Mouse (Mus musculus) heart, adult 9 months (tissue): ENCODE results near the gene Etv5.
A peak's percentile ranks its signal among the peaks of the same experiment; 100 is the strongest.

Source experiments
- DNase-seq, 2 experiments: peaks; one replicate each; pipeline ENCODE4 v3.0.0; 2022; ENCODE audit warnings: low spot score in 2 of 2

The Etv5 gene

DNA sequence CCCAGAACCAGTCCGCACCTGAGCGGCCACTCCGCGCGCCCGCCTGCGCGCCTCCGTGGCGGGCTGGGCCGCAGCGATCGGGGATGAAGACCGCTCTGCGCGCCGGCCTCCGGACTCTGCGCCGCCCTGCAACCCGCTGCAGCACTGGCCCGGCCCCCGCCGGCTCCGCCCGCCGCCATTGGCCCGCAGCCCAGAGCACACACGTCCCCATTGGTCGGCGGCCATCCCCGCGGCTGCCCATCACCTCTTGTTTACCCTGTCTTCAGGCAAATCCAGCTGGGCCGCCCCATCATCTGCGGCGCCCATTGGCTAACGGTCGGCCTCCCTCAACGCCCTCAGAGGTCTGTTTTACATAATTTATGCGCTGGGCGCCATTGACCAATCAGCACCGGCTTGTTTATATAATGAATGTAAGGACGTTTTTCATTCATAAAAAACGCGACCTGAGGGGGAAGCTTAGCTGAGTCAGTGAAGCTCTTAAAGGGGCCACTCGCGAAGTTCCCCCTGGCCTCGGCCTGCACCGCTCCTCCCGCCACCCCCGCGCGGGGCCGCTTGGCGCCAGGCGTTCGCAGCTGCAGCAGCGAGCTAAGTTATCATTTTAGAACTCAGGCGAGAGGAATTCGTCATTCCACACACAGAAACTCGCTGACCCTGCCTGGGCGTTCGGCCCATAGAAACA, at the start of gene Etv5:
Gene Etv5 (minus strand): TSS at position 221 of the 679 bp plus-strand sequence.
- peak; percentile 100 for DNase-seq

DNA sequence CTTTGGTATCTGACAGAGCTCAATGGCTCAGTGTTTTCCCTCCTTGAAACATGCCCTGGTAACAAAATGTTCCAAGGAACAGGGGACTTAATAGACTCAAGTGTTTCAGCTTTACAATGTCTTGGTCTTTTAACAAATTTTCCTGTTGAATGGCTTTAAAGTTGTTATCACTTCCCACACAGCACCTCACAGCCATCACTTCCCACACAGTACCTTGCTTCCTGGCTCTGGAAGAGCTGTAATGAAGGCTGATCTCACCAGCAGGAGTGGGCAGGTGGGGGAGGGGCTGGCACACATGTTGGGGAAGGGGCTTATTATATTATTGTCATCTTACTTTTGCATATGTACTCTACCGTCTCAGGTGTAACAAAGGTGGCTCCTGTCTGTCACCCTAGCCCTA, 44.4 kb upstream of the Etv5 start:
- DNase-seq = no peak

DNA sequence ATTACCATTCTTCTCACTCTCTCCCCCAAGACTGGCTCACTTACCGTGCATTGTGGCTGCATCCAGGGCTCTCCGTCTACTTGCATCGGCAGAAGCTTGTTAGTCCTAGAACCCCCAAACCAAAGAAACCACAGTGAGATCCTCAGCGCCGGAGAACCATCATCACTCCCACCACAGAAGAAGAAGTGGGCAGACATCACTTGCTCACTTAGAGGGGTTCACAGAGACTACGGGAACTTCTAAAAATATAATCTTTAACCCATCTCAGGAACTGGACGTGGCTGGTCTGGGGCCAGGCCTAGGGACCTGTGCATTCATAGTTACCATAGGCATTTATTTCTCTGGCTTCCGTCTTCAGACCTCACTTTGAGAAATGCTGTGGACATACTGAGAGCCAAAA, 39.8 kb upstream of the Etv5 start:
- no peak for DNase-seq

DNA sequence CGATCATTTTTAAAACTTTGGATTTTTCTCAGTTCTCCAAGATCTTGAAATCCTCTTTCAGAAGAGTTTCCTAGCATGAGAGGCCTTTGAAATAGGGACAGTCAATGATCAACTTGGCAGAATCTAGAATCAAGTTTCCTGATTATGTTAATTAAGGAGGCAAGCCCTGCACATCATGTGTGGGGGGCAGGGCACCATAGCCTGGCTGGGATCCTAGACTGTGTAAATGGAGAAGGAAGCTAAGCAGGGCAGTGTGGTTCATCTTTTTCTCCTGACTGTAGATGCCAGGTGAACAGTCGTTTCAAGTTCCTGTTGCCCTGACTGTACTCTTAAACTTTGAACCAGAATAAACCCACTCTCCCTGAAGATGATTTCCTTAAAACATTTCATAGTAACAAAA, 32.2 kb upstream of the Etv5 start:
- DNase-seq = no peak

DNA sequence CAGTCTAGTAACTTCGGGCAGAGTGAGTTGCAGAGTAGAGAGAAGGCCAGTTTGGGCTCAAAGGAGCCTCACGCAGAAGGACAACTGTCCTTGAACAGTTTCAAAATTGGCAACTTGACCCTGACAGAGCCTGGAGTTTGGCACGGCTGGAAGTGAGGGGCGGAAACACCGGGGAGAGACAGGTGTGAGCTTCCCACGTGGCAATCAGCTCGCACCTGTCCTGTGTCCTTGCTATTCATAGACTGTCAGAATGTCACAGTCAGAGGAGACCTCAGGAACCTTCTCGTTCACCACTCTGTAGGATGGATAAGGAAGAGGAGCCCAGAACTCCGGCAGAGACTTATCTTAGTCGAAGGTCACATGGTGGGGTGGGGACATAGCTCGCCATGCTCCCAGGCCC, 29.9 kb upstream of the Etv5 start:
- DNase-seq = no peak

DNA sequence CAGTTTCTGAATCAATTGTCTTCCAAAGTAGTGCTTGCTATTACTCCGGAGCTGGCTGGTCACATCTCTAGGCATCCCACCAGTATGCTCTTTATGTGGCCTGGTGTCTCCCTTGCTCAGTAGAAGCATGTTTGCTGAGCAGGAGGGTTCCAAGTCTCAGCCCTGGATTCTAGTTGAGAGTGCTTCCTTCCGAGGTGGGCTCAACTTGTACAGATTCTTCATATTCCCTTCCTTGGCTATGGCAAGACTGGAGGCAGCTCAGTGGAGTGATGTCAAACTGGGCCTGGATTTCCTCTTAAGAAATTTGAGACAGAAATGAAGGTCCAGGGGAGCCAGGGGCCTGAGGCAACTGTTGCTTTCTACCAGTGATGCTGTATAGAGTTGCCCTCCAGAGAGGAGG, 27.6 kb upstream of the Etv5 start:
- DNase-seq = no peak

DNA sequence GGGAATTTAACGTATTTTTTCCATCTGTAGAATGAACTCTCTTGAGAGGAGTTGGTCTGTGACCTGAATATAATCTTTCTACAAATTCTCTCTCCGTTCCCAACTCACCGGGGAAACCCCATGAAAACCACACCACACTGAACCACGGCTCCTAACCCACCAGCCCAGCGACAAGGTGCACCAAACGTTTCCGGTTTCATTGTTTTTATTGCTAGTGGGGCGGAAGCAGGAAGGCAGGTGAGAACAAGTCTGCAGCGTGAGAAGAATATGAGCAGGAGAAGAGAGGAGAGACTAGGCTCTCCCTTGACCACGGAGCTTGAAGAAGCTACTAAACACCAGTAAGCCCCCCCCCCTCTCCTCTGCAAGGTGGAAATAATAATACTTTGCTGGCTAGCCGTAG, 26.9 kb upstream of the Etv5 start:
- no peak for DNase-seq

DNA sequence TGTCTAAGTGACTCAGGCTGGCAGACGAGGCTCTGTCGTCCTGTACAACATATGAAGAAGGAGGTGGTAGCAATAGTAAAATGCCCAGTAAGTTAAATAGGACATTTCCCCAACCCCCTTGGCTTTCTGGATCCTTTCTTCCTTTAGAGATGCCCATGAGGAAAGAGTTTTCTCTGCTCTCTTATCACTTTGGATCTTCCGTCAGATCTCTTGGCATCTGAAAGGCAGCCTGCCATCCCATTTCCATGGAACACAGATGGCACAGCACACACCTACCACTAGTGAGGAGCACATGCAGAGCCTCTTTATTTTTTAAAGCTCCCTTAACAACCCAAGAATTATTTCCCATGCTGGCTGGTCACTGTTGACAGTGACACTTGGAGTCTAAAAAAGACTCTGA, 22.7 kb upstream of the Etv5 start:
- DNase-seq = no peak

DNA sequence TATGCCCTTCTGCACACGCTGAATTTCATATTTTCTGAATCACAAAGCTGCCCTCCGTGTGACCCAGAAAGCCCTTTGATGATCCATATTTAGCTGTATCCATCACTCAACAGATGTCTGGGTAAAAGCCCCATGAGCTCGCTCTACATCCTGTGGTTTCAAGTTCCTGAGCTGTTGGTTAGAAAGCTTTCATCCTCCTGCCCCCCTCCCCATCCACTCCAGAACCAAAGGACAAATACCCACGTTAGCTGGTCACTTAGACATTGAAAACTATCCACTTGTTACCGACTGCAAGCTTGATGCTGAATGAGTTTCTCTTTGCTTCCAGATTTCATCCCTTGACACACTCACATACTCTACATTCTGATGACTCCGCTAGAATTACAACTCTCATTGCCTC, 22.2 kb upstream of the Etv5 start:
- no peak for DNase-seq

DNA sequence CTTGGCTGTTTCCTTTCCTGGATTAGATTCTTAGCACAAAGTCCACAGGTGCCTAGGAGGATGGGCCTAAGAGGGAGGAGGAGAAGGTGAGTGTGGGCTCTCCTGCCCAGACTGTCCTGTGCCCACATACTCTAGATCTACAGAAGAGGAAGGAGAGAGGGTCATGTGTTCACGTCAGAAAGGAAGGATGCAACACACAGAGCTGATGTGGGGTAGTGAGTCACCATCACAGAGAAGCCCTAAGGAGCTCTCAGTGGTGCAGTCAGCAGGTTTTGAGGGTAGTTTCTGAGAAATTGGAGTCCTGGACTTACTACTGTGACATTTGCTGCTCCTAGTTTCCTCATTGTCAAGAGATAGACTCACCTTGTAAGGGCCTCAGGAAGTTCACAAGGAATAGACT, 21.4 kb upstream of the Etv5 start:
- no peak for DNase-seq

DNA sequence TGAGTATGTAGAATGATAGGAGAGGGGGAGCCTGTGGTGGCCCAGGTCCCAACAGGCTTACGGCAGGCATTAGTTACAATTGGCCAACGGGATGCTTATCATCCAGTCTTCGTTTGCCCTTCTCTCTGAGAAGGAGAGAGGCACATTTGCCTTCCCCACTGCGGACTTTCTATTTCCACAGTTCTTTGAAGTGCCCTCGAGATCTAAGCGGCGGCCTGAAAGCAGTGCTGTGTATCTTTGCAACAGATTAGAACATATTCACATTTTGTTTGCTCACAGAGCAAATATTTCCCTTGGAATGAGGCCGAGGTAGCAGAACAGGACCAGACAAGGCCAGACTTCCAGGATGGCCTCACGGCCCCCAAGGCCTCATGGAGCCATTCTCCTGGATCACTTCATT, 12.6 kb upstream of the Etv5 start:
- DNase-seq = no peak

DNA sequence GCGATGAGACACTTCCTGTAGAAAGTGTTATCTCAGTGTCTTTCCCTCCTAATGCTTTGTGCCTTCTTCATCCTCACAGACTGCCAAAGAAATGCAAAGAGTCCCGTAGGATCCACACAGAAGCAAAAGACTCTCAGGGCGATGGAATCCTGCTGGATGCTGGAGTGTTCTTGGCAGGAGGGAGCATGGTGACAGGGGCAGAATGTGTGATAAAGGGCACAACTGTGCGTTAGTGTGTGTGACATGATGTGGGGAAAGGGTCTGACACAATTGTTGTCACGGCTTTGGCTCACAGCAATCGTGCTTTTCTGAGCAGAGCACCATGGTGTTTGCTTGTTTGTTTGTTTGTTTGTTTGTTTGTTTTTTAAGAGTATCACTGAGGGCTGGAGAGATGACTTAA, 8.6 kb upstream of the Etv5 start:
- no peak for DNase-seq

DNA sequence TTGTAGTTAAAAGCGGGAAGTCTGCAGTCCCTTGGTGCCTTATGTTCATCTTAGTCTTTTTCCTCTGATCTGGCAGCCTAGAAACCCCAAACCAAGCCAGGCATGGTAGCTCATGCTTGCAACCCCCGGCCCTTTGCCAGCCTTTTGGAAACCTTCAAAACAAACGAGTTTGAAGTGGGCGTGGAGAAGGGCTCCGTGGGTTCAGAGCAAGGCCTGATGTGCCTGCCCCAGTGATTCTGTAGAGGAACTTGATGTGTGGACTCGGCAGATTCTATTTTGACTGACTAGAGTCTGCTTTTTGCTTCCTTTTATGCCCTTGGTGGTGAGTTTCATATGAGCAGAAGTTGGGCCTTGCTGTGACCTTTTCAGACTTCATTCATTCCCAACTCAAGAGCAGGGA, 5.3 kb upstream of the Etv5 start:
- DNase-seq = peak; percentile 14 to 54

DNA sequence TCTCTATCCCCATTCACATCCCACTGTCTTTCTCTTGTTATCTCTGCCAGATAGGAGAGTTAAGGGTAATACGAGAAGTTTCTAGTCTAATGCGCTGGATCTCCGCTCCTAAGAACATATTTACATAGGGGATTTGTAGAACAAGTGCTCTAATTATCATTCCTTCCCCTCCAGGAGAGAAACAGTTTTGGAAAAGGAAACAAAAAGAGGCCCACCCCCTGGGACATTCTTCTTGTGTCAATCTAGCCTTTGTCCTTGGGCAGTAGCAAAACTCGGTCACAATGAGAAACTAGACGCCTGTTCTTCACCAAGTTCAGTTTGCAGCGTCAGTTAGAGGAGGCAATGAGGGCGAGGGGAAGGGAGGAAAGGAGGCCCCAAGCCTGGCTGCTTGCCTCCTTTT, 2.7 kb upstream of the Etv5 start:
- DNase-seq = no peak

DNA sequence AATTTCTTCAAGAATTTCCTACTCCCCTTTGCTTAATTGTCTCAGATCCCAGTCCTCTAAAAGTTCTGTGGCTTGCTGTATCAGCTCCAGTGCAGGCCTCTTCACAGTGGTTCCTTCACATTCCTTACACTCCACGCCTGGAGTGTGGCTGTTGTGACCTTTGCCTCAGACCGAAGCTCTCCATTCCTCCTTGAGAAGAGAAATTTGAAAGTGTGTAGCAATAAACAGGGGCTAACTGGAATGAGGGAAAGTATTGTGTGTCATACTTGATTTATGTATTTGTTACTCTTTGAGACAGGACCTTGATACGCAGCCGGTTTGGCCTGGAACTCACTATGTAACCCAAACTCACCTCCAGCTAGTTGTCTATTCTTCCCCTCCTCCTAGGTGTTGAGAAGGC, 1.8 kb upstream of the Etv5 start:
- DNase-seq = no peak

DNA sequence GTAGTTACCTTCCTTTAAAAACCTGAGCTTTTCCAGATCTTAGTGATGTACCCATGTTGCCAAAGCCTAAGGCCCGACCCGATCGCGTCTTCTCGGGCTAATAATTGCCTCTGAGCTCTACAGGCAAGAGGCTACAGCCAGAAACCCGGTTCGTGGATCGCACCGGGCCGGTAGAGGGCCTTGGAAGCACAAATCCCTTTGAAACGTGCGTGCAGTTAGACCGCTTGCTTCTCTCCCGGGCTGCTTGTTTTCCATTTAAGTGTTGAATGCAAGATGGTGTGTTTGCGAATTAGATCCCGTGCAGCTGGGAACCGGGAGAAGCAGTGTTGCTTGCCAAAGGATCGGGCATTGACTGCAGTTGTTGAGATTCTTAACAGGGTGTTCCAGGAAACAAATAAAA, 750 bp upstream of the Etv5 start:
- peak; percentile 56 to 60 for DNase-seq

DNA sequence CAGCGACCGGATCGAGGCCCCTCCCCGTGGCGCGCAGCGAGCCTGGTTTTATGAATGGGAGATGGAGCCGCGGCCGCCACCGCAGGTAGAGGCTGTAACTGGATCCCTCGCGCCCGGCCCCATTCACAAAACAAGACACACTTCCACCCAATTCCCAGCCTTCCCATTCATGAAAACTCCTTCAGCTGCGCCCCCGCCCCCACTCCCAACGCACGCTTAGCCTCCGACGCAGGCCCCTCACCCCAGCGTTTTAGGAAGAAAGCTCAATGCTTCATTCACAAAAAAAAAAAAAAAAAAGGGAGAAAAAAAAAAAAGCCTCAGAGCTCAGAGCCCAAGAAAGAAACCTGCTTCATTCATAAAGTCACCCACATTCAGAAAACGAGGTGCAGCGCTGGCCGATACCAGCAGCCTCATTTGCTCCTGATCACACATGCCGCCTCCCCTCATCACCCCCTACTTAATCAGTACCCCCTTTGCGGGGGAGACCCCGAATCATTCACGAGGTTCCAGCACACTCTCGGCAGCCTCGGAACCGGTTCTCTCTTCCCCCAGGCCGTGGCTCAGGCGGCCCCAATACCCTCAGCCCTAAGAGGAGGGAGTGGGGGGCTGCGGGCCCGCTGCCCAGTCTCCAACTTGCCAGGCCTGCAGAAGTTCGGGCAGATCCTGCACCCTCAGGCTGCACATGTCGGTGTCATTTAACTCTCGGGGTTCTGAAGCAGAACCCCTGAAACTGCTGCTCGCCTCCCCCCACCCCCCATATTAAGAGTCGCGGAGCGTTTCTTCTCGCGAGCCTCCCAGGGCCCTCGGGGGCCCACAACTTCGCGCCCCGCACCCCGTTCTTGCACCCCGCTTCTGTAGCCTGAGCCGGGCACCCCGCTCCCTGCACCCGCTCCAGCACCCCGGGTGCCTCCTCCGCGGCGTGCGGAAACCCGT, 812 bp downstream of the Etv5 start:
- DNase-seq = peak; percentile 29 to 34

DNA sequence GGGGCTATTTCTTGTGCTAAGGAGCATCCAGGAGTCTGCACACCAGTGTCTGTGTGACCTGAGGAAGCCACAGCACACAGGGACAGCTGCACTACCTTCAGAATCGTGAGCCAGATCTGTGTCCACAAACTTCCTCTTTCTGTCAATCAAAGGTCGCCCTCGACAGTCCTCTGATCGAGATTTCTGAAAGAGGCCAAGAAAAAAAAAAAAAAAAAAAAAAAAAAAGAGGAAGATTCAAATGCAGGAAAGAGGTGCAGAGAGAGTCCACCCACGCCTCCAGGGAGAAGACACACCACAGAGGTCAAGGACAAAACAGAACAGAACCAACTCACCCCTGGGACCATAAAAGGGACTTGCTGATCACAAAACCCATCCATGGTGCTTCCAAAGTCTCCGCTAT, 3.4 kb downstream of the Etv5 start:
- no peak for DNase-seq

DNA sequence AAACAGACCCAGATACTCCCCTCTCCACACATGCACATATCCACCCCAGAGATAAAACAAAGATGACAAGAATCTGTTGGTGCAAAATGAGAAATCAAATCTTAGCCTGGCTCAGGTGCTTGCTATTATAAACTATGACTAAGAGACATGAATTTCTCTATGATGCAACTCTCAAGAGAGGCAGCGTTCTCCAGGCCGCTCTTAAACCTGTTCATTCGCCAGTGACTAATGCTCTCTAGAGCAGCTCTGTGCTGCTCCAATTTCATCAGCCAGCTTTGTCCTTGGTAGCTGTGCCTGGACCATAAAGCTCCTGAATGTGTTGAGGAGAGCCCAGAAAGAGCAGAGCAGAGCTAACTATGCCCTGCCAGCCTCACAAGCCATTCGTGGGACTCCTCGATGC, 5.0 kb downstream of the Etv5 start:
- DNase-seq = no peak

DNA sequence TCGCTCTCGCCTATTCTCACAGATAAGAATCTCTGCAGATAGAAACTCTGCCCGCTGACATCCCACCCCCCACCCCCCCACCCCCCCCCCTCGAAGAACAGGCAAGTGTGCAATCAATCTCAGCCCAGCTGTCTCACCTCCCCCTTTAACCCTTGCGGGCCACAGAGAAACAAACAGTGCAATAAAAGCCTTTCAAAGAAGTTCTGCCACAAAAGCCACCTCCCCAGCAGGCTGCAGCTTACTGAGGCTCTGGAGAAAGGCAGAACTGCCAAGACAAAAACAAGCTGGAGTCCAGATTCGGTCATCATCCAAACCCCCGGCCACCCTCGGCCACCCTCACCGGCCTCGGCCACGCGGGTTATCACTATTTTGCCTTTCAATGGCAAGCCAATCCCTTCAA, 5.6 kb downstream of the Etv5 start:
- DNase-seq = no peak

DNA sequence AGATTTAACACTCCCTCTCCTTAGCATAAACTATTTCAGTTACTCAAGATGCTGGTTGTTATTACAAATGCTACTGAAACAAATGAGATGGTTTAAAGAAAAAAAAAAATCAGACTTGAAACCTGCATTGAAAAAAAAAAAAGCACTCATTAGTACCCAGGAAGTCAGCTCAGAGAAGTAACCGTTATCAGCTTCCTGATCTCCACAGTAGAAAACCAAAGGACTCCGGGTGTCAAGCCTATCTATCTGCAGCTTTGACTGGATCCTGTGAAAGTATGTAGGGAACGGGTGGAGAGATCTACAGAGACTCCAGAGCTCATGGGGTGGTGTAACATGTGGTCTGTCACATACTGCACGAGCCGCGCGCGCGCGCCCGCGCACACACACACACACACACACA, 7.7 kb downstream of the Etv5 start:
- no peak for DNase-seq

DNA sequence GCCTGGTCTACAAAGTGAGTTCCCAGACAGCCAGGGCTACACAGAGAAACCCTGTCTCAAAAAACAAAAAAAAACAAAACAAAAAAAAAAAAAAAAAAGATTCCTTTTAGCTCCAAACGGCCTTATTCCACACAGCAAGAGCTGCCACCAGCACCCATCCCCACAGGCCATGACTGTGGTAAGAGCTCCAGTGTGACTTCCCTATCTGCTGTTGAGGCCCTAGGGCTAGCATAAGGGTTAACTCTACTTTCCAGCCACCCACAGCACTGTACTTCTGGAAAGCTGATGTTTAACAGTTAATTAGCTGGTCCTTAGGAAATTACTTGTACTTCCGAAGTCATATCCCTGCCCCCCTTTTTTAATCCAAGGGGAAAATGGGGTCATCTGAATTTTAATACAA, 8.2 kb downstream of the Etv5 start:
- no peak for DNase-seq

DNA sequence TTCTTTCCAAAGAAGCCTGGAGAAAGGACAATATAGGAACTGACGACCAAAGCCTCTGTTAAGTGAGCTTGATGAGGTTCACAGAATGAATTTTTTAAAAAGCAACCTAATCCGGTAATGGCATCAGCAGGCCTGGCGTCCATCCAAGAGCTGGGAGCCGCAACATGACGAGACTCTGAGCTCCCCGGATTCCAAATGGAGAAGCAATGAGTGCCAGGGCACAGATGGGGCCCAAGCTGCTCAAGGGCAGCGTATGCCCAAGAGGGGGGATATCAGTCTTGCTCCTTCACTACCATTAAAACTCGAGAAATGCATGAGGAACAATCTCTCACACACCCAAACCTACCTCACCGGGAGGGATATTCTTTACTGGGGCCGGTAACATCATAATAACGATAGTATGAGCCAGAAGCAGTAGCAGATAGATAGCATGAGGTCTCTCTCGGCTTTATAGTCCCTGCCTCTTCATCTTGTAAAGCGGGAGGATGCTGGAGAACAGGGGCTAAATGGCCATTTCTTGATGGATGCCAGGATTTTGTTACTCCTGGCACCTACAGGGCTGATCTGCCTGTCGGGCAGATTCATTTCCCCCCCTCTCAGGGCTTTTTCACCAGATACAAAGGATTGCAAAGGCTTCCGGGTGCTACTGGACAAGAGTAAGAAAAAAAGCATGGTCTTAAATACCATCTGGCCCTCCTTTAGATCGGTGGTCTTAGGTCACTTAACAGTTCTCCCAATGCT, 9.1 kb downstream of the Etv5 start:
- peak in 1 of 2 experiments; percentile 5 for DNase-seq
